In genomic region chr5:119628100-119628499, GRCm38 (mm10) we compare ENCODE assay signal across 33 mouse cellular contexts. TPM values are rescaled to one million over a fixed set of nuclear protein-coding genes. Genes with fewer than 3 reads are reported as not detected.
"Had no signal": no experiment of that assay in that cellular context is flagged by ENCODE, and none has a peak within 500 bp of the region (broad histone marks: within the 10 kb centered on the region; RNA-seq: fewer than 3 reads in every experiment).

No protein-coding gene starts in this region.

- DNase-seq: left cerebral cortex, postnatal 4 days; liver; liver, embryonic 13.5 days; liver, postnatal 0 days; lung, adult 18-20 months; lung, adult 2 months; lung, embryonic 14.5 days; lung, postnatal 10 days; lung, postnatal 14 days; lung, postnatal 36 days; lung, postnatal 4 days; midbrain, embryonic 14.5 days had no signal

- H3K36me3 ChIP-seq: limb, embryonic 13.5 days; limb, embryonic 15.5 days; liver, embryonic 12.5 days; liver, embryonic 13.5 days; liver, embryonic 15.5 days; lung, embryonic 15.5 days; midbrain, embryonic 10.5 days; midbrain, embryonic 12.5 days; midbrain, embryonic 13.5 days; midbrain, embryonic 15.5 days had no signal

- H3K4me3 ChIP-seq: left cerebral cortex, adult 2 months; limb, embryonic 13.5 days; limb, embryonic 15.5 days; liver, embryonic 12.5 days; liver, embryonic 13.5 days; liver, embryonic 15.5 days; lung, embryonic 15.5 days; megakaryocyte, embryonic 14.5 days; midbrain, embryonic 10.5 days; midbrain, embryonic 12.5 days; midbrain, embryonic 13.5 days; midbrain, embryonic 15.5 days; myocyte had no signal

- H3K9me3 ChIP-seq: limb, embryonic 13.5 days; limb, embryonic 15.5 days; liver, embryonic 12.5 days; liver, embryonic 13.5 days; liver, embryonic 15.5 days; lung, embryonic 15.5 days; megakaryocyte, embryonic 14.5 days; midbrain, embryonic 10.5 days; midbrain, embryonic 12.5 days; midbrain, embryonic 13.5 days; midbrain, embryonic 15.5 days had no signal

- H3K27ac ChIP-seq: left cerebral cortex, adult 2 months; limb, embryonic 13.5 days; limb, embryonic 15.5 days; liver, embryonic 12.5 days; liver, embryonic 13.5 days; liver, embryonic 14.5 days; liver, embryonic 15.5 days; lung, embryonic 15.5 days; macrophage; midbrain, embryonic 10.5 days; midbrain, embryonic 12.5 days; midbrain, embryonic 13.5 days; midbrain, embryonic 15.5 days had no signal

- ATAC-seq: liver, embryonic 12.5 days; liver, postnatal 0 days; lung, postnatal 0 days; midbrain, embryonic 13.5 days; midbrain, embryonic 15.5 days; midbrain, embryonic 16.5 days had no signal

- H3K4me2 ChIP-seq: limb, embryonic 15.5 days; liver, embryonic 11.5 days; liver, embryonic 12.5 days; liver, embryonic 13.5 days; liver, embryonic 15.5 days; lung, embryonic 14.5 days; lung, embryonic 15.5 days; midbrain, embryonic 11.5 days; midbrain, embryonic 12.5 days; midbrain, embryonic 13.5 days; midbrain, embryonic 15.5 days had no signal

- H3K9ac ChIP-seq: limb, embryonic 13.5 days; limb, embryonic 15.5 days; liver, embryonic 12.5 days; liver, embryonic 13.5 days; liver, embryonic 14.5 days; liver, embryonic 15.5 days; liver, postnatal 0 days; lung, embryonic 14.5 days; lung, embryonic 15.5 days; midbrain, embryonic 12.5 days; midbrain, embryonic 13.5 days; midbrain, embryonic 15.5 days had no signal

- H3K4me1 ChIP-seq: liver, embryonic 13.5 days; liver, embryonic 15.5 days; megakaryocyte, embryonic 14.5 days had no signal

RNA-seq across cellular contexts. Expression of gene Tbx3, which starts 42.4 kb away (rescaled TPM):
- total RNA-seq: megakaryocyte progenitor cell, adult 5-6 weeks; megakaryocyte-erythroid progenitor cell, adult 5-6 weeks; monocyte, adult 5-6 weeks had no signal
- polyA plus RNA-seq: macrophage had no signal
